8 mouse cellular contexts compared by ENCODE assay signal in genomic region chr11:26785164-26785563, GRCm38 (mm10).
DNase-seq lines count a peak whose midpoint lies in the region; ATAC-seq and TF ChIP-seq lines count a peak whose summit lies in the region.

No protein-coding gene starts in this region.

- H3K9ac ChIP-seq in hindbrain, embryonic 12.5 days, result no peak overlapping the region
- no peak overlapping the region for H3K9ac ChIP-seq in hindbrain, embryonic 13.5 days
- H3K9ac ChIP-seq in hindbrain, postnatal 0 days (replicated peaks; ENCODE audit: low read length), result no peak overlapping the region

- H3K36me3 ChIP-seq in hindbrain, embryonic 12.5 days, result no peaks in the 10 kb centered on the region
- H3K36me3 ChIP-seq in hindbrain, embryonic 13.5 days, result no peaks in the 10 kb centered on the region
- no peaks in the 10 kb centered on the region for H3K36me3 ChIP-seq in hindbrain, postnatal 0 days (ENCODE audit: insufficient read depth, low read length)

- WGBS in hindbrain, embryonic 12.5 days, result 13% methylated on average over 1 of the region's 1 CpGs
- 30% methylated on average over 1 of the region's 1 CpGs for WGBS in hindbrain, embryonic 13.5 days
- WGBS in hindbrain, postnatal 0 days, result 6% methylated on average over 1 of the region's 1 CpGs
- 12% methylated on average over 1 of the region's 1 CpGs for WGBS in lung, adult 2 months

- no peak overlapping the region for H3K4me3 ChIP-seq in hindbrain, embryonic 12.5 days
- no peak overlapping the region for H3K4me3 ChIP-seq in hindbrain, embryonic 13.5 days
- no peak overlapping the region for H3K4me3 ChIP-seq in hindbrain, postnatal 0 days (ENCODE audit: low read length)
- H3K4me3 ChIP-seq in lung, adult 2 months (replicated peaks; ENCODE audit: extremely low read depth, low read depth, low read length), result no peak overlapping the region

- DNase-seq in 416B (ENCODE audit: low read depth) (peak; percentile 31), NIH3T3 (ENCODE audit: low read depth) (peak; percentile 53)
- DNase-seq in hindbrain, postnatal 0 days (ENCODE audit: low spot score), result peak; percentile 68
- no peak for DNase-seq in spleen, adult 12 weeks (ENCODE audit: low spot score)
- DNase-seq in cerebellum, adult 11 months, result no peak
- DNase-seq in lung, adult 2 months, result no peak

- H3K4me1 ChIP-seq in hindbrain, embryonic 12.5 days, result 0 out of 2 replicates have a peak, but pooled peaks cover 3% of the 10 kb centered on the region
- no peaks in the 10 kb centered on the region for H3K4me1 ChIP-seq in hindbrain, embryonic 13.5 days (replicated peaks)
- H3K4me1 ChIP-seq in hindbrain, postnatal 0 days (ENCODE audit: insufficient read depth, low read length), result no peaks in the 10 kb centered on the region
- H3K4me1 ChIP-seq in lung, adult 2 months (ENCODE audit: control insufficient read depth, insufficient read depth, low read length), result no peaks in the 10 kb centered on the region

- TF ChIP-seq POLR2A in lung, adult 2 months (IDR thresholded peaks at IDR 0.05; ENCODE audit: borderline replicate concordance, extremely low read depth, low read depth, low read length), result no peak

- peak; percentile 79 for TF ChIP-seq CTCF in hindbrain, postnatal 0 days (IDR thresholded peaks at IDR 0.05; ENCODE audit: low read depth)
- TF ChIP-seq CTCF in lung, adult 2 months (IDR thresholded peaks at IDR 0.05; ENCODE audit: insufficient read depth, low read length), result no peak

- H3K27me3 ChIP-seq in hindbrain, embryonic 12.5 days, result no peaks in the 10 kb centered on the region
- no peaks in the 10 kb centered on the region for H3K27me3 ChIP-seq in hindbrain, embryonic 13.5 days
- no peaks in the 10 kb centered on the region for H3K27me3 ChIP-seq in hindbrain, postnatal 0 days (ENCODE audit: insufficient read depth, low read length)

- H3K4me2 ChIP-seq in hindbrain, embryonic 12.5 days (replicated peaks), result no peak overlapping the region
- no peak overlapping the region for H3K4me2 ChIP-seq in hindbrain, embryonic 13.5 days
- H3K4me2 ChIP-seq in hindbrain, postnatal 0 days (ENCODE audit: low read depth, low read length), result no peak overlapping the region

- H3K9me3 ChIP-seq in hindbrain, embryonic 12.5 days (replicated peaks), result no peaks in the 10 kb centered on the region
- no peaks in the 10 kb centered on the region for H3K9me3 ChIP-seq in hindbrain, embryonic 13.5 days
- no peaks in the 10 kb centered on the region for H3K9me3 ChIP-seq in hindbrain, postnatal 0 days (ENCODE audit: low read length)

- ATAC-seq in hindbrain, embryonic 12.5 days (ENCODE audit: low FRiP score), result peak; percentile 66; the same call in 1 of the 2 replicates
- ATAC-seq in hindbrain, embryonic 13.5 days (ENCODE audit: low FRiP score), result no peak
- ATAC-seq in hindbrain, postnatal 0 days, result peak; percentile 83; the same call in 1 of the 2 replicates

- no peak overlapping the region for H3K27ac ChIP-seq in hindbrain, embryonic 12.5 days
- no peak overlapping the region for H3K27ac ChIP-seq in hindbrain, embryonic 13.5 days
- no peak overlapping the region for H3K27ac ChIP-seq in hindbrain, postnatal 0 days

Comparison
In these comparisons a context has a peak if more than half of its experiments do, and no peak if none do; other contexts are left out.
1. DNase-seq: peak in 416B (single experiment), NIH3T3 (single experiment) and hindbrain, postnatal 0 days (single experiment); none in spleen, adult 12 weeks (single experiment), cerebellum, adult 11 months (single experiment) and lung, adult 2 months (single experiment).